Mouse (Mus musculus) right cerebral cortex, postnatal 36 days (tissue): ENCODE results near the gene Ccdc82.

Experiments used
- DNase-seq, 2 experiments: peaks; one replicate each; pipeline ENCODE4 v3.0.0; 2022; ENCODE audit warnings: low spot score in 2 of 2, mixed read lengths in 1 of 2

Gene Ccdc82

DNA sequence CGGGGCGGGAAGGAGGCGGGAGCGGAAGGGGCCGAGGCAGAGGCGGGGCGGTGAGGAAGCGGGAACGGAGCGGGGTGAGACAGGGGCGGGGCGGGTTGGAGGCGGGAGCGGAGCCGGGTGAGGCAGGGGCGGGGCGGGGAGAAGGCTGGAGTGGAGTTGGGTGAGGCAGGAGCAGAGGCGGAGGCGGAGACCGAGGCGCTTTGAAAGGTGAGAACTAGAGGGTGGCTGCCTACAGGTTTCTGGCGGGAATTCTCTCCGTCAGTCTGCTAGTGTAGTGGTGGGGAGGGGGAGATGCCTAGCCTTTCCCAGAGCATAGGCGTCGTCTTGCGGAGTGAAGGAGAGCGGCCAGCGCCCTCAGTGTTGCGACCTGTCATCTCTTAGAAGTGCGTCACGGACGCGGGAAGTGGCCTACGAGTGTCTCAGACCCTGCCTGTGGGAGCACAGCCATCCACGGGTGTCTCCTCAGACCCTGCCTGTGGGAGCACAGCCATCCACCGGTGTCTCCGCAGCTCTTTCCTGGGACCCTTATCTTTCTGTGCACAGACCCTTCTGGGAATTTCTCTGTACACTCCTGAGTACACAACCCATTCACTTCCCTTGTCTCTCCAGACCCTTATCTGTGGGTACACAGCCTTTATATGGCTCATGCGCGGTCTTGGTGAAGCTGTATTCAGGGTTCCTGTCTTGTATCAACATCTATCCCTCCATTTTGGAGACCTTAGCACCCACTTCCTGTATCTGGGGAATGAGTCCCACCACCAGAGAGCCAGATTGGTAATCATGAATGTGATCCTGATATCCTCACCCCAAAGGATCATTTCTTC lies at the start of gene Ccdc82:
Gene Ccdc82 (plus strand): TSS at position 141 of the 824 bp plus-strand sequence.
- peak; percentile 62 to 65 for DNase-seq

GRCm38 (mm10) chr9:13200079-13200478 lies 46.7 kb upstream of the Ccdc82 start:
- DNase-seq: no peak

DNA sequence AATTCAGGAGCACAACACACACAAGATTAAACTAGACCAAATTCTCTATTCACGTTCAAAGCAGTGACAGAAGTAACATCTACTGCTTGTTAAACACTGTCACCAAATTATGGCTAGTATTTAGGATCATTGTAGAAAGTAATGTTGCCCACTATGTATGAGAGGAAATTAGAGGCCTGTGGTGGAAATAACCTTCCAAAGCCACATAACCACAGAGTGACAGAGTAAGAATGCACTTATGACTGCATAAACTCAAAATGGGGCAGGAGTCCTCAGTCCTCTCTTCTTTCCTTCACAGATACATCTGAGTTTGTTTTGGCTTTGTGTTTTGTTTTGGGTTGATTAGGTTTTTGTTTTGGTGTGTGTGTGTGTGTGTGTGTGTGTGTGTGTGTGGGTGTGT lies 43.6 kb upstream of the Ccdc82 start:
- no peak for DNase-seq

DNA sequence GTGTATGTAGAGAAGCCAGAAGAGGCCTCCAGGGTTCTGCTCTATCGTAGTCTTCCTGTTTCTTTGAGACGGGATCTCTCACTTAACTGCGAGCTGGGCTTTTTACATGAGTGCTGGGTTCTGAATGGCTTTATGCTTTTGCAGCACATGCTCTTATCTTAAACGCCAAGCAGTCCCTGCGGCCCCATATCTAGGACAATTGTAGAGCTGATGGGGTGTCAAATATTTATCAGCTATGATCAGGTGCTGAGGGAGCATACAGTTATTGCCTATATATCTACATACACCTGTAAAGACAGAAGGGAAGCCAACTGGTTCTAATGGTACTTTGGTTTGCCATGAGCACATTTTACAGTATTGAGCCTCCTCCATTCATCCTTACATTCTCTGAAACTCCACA lies 43.1 kb upstream of the Ccdc82 start:
- DNase-seq: no peak

DNA sequence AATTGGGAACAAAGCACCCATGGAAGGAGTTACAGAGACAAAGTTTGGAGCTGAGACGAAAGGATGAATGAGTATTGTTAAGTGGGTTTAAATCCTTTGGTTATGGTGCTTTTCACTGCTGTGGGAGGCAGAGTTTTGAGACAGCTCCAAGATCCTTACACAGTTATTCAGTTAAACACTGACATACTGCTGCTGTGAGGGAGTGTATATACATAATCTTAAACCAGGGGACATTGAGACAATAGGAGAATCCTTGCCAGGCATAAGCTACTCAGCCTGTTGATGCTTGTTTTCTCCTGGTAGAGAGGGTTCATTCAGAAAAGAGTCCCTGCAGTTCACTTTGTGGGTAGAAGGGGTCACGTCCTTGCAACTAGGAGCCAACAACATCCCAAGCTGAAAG lies 40.4 kb upstream of the Ccdc82 start:
- DNase-seq: no peak

GRCm38 (mm10) chr9:13225872-13226271 lies 20.9 kb upstream of the Ccdc82 start:
- no peak for DNase-seq

DNA sequence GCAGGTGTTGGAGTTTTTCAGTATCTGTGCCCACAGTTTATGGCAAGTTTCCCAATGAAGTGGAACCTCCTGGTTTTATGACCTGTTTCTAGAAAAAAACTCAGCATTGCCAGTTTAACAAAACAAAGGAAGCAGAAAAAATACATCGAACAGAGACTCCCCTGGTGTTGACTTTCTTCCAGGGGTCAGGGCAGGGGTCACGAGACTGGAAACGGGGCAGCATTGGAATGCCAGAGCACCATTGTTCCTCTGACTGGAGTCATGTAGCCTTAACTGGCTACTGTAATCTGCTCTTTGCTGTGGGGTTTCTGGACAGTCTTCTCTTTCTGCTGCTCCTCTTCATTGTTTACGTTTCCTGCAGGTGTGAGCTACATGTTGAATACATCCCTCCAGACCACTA lies 16.2 kb upstream of the Ccdc82 start:
- no peak for DNase-seq

- DNase-seq: no peak
Observed at GRCm38 (mm10) chr9:13231545-13232216, 15.1 kb upstream of the Ccdc82 start.

DNA sequence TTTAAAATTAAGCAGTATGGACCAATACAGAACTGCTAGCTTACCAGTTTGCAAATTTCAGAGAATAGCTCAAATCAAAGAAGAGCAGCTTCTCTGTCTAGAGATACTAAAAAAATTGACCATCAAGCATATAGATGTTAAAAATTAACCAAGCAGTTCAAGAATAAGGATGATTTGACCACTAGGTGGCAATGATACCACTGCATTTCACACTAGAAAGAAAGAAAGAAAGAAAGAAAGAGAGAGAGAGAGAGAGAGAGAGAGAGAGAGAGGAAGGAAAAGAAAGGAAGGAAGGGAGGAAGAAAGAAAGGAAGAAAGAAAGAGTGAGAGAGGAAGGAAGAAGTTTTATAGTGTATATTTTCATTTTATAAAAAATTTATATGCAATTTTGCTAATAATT lies 4.4 kb upstream of the Ccdc82 start:
- no peak for DNase-seq

- peak in 1 of 2 experiments; percentile 11 for DNase-seq
Observed at GRCm38 (mm10) chr9:13245481-13245880, 1.3 kb upstream of the Ccdc82 start, which contains the start of gene Jrkl. Gene Jrkl (minus strand): TSS chr9:13245829.

- DNase-seq: no peak
Observed at GRCm38 (mm10) chr9:13248104-13248503, 1.3 kb downstream of the Ccdc82 start.

- no peak for DNase-seq
Observed at GRCm38 (mm10) chr9:13251251-13251650, 4.5 kb downstream of the Ccdc82 start.

- no peak for DNase-seq
Observed at GRCm38 (mm10) chr9:13256726-13257125, 10.0 kb downstream of the Ccdc82 start.

DNA sequence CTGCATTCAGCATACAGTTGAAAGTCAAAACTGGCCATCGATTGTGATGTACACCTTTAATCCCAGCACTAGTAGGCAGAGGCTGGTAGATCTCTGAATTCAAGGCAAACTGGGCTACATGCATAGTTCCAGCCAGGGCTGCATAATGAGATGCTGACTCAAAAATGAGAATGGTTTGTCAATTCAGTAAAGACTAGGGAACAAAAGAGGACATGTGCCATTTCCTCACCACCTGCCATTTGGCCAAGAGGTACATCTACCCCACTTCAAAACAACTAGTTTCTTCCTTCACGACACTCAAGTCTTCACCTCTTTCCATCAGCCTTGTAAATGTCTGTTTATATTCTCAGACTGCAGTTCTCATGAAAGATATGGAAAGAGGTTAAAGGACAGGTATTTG lies 11.4 kb downstream of the Ccdc82 start:
- no peak for DNase-seq

- DNase-seq: no peak
Observed at GRCm38 (mm10) chr9:13260980-13261379, 14.2 kb downstream of the Ccdc82 start.

DNA sequence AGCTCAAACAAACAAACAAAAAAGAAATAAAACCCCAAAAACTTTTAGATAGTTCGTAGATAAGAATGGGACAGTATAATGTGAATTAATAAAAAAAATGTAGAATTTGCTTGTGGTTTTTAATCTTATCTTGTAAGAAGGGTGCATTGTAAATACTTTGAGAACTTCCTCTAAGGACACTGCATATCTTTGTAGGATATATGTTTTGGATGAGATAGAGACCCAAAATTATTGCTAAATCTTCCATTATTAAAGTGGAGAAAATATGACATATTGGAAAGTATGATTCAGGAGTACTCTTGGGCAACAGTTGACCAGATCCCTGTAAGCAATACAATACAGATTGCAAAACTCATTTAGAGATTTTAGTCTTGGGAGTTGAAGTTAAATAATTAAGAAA lies 26.5 kb downstream of the Ccdc82 start:
- no peak for DNase-seq

GRCm38 (mm10) chr9:13287482-13287881 lies 40.7 kb downstream of the Ccdc82 start:
- DNase-seq: no peak

- DNase-seq: peak; percentile 85 to 86
Observed at GRCm38 (mm10) chr9:13296274-13297121, 49.7 kb downstream of the Ccdc82 start.

DNA sequence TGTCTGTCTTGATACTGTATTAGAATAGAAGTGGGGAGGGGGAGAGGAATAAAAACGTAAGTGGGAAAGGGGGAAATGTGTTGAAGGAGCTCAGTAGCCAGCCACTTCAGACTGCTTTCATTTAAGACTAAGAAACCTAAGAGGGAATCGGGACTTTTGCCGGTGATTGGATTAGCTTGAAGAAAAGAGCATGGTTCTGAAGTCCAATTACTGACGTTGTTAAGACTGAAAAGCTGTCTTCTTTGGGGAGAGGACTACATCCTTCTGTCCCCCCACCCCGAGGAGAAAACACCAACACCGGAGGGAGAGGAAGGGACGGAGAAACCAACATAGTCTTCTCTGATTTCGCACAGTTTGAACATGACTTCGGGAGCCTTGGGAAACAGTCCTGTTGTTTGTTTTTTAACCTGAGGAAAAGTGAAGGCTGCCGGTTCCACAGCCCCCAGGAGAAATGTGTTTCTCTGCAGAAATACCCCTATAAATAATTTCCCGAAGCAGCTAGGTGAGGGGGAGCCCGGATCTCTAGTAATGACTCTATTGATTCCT lies 50.4 kb downstream of the Ccdc82 start:
- no peak for DNase-seq

DNA sequence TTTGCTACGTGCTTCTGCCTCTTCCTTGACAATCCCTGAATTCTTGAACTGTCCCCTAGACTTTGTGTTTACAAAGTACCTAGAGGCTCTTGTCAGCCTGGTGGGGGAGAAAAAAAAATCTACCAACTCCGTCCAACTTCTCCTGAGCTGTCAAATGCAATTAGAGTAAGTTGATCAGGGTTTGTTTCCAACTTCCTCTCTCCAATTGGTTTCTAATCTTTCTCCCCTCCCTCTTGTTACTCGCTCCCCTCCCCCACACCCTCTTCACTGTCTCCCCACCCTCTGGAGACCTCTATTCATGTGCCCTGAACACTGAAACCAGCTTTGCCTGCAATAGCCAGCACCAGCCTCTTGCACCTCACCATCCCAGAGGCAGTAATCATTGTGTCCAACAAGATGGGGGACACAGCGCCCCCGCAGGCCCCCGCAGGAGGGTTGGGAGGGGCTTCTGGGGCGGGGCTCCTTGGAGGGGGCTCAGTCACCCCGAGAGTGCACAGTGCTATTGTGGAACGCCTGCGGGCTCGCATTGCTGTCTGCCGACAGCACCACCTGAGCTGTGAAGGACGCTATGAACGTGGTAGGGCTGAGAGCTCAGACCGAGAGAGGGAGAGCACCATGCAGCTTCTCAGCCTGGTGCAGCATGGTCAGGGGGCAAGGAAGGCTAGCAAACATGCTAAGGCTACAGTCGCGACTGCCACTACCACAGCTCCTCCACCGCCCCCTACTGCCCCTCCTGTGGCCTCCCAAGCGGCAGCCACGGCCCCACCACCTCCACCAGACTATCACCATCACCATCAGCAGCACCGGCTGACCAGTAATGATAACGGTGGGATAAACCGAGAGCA lies 51.1 kb downstream of the Ccdc82 start, which contains the start of gene Maml2:
Gene Maml2 (plus strand): TSS at position 290 of the 845 bp plus-strand sequence.
- peak; percentile 14 to 18 for DNase-seq

DNA sequence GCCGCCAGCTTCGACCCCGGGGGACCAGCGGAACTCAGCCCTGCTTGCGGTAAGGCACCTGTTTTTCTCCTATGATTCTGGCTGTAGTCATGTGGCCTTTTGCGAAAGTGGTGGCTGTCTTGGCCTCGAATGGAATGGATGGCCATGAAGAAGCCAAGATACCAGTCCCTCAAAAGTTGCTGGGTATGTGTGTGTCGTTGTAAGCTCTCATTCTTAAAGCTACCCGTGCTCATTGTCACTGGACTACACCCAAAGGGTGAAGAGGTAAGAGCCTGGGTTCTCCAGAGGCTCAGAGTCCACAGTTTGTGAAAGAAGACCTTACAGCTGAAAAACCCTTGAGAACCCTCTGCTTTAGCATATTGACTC lies 51.7 kb downstream of the Ccdc82 start:
- no peak for DNase-seq
